Mouse (Mus musculus) kidney, postnatal 0 days (tissue): ENCODE results near the gene Hacd4. TPM values are rescaled to one million over a fixed set of nuclear protein-coding genes. Genes with fewer than 3 reads are reported as not detected.
"Not testable (repeated sequence)": the region's sequence is repeated elsewhere in the genome, so short reads cannot be mapped to it uniquely, and the experiment has no call there.

Experiments used
- ATAC-seq: fragments of 200-750 bp; cut with Nextera tagmentation; replicated peaks from 2 replicates; pipeline ENCODE4 v1.8.0; 2017; ENCODE audit warnings: low read depth, moderate number of reproducible peaks, moderate TSS enrichment, moderate library complexity; ENCODE audit not compliant: low FRiP score
- DNase-seq: peaks from one replicate; pipeline ENCODE4 v3.0.0-alpha.2; 2016; ENCODE audit warnings: low spot score
- H3K27ac ChIP-seq: fragments of 300-500 bp; sonication (generic); 2 replicates; pipeline ENCODE4 v1.5.1; 2014; ENCODE audit warnings: mild to moderate bottlenecking
- H3K27me3 ChIP-seq: fragments of 300-500 bp; sonication (generic); 2 replicates; pipeline ENCODE4 v1.6.1; 2014; ENCODE audit warnings: low read length, mixed read lengths; ENCODE audit not compliant: insufficient read depth
- H3K36me3 ChIP-seq: fragments of 300-500 bp; sonication (generic); 2 replicates; pipeline ENCODE4 v1.6.1; 2014; ENCODE audit warnings: low read length, mixed read lengths; ENCODE audit not compliant: insufficient read depth
- H3K4me1 ChIP-seq: fragments of 300-500 bp; sonication (generic); replicated peaks from 2 replicates; pipeline ENCODE4 v1.6.1; 2014; ENCODE audit warnings: antibody characterized with exemption, low read length, mixed read lengths; ENCODE audit not compliant: insufficient read depth
- H3K4me2 ChIP-seq: fragments of 300-500 bp; sonication (generic); 2 replicates; pipeline ENCODE4 v1.6.1; 2014; ENCODE audit warnings: mild to moderate bottlenecking, low read length, moderate library complexity, mixed read lengths
- H3K4me3 ChIP-seq: fragments of 300-500 bp; sonication (generic); replicated peaks from 2 replicates; pipeline ENCODE4 v1.5.1; 2014; ENCODE audit warnings: low read depth, low read length
- H3K9ac ChIP-seq: fragments of 300-500 bp; sonication (generic); 2 replicates; pipeline ENCODE4 v1.6.1; 2014; ENCODE audit warnings: low read depth, low read length
- H3K9me3 ChIP-seq: fragments of 300-500 bp; sonication (generic); replicated peaks from 2 replicates; pipeline ENCODE4 v1.6.1; 2016; ENCODE audit warnings: low read length, inconsistent platforms, mixed read lengths
- CTCF ChIP-seq: IDR thresholded peaks from 2 replicates; pipeline ENCODE4 v1.5.1; 2016; ENCODE audit warnings: antibody characterized with exemption, low read depth, mild to moderate bottlenecking, moderate library complexity
- WGBS: fragments of 180-500 bp; shearing (Covaris S2); extraction: QIAGEN DNeasy Blood & Tissue Kit; methylation state at CpG from one replicate; pipeline ENCODE4 v1.1.7; 2014; 5-methylcytosine and 5-hydroxymethylcytosine counted together
- polyA plus RNA-seq: library from polyadenylated mRNA; unstranded; fragments of >200 nt; fragmentation: Nextera tagmentation; extraction: Ambion mirVana; gene quantifications from 2 replicates; pipeline ENCODE4 v1.2.1, GENCODE M21; 2015

Gene Hacd4
- polyA plus RNA-seq, 1 experiment from 2014 or later = 37.0 TPM

DNA sequence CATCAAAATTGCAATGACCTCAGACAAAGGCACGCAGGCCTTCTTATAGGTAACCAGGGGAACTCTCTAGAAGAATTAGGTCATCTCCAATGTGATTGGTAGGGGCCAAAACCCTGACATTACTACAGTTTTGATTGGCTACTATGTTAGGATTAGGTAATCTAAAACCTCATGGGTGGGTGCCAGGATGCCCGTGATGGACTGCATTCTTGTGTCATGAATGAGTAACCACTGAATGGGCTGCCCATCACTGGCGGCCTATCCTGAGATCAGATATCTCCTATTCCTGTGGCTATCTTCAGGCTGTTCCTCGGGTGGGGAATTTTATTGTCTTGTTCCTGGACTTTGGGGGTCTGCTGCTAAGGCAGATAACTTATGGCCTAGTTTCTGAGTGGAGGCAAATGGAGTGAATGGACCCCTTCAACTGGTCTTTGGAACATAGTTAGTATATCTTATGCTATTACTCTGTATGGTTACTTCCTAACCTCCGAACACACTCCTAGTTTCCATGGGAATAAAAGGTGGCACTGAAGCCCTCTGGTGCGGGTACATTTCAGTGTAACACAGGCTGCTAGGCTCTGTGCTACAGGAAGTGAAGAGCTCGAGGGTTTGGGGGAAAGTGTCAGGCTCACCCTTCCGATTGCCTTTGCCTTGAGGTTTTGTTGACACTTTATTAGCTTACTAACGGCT lies 38.3 kb downstream of the Hacd4 start:
- Histone ChIP-seq H3K9me3 (no peaks in the 10 kb centered on the region), H3K4me3 (no peak overlapping the region), H3K27me3 (no peaks in the 10 kb centered on the region), H3K4me2 (no peak overlapping the region), H3K27ac (0 out of 2 replicates have a peak overlapping the region, but pooled peaks have one; percentile 8), H3K4me1 (no peaks in the 10 kb centered on the region), H3K9ac (no peak overlapping the region), H3K36me3 (no peaks in the 10 kb centered on the region)
- TF ChIP-seq CTCF = no peak
- WGBS = 47% methylated on average over 9 of the region's 9 CpGs
- ATAC-seq = peak; percentile 94
- DNase-seq = peak; percentile 75

DNA sequence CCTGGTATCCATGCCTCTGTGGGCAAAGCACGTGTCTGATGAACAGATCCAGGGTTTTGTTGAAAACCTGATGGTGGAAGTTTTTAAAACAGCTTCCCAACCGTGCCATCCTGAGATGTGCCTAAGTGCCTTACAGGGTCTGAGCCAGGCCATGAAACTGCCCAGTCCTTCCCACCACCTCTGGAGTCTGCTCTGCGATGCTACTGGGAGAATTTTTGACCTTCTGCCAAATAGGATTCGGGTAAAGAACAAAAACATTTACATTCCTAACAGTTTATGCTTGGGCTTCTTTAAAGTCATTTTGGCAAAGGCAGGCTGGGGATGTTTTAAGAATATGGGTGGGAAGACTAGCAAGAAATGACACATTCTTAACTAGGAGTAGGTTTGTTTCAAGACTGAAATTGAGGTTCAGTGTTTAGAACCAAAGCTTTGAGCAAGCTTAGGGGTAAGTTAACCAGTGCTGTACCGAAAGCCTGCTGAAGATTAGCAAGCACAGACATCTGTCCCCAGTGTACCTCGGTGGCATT lies 41.7 kb downstream of the Hacd4 start:
- Histone ChIP-seq H3K4me1 (no peaks in the 10 kb centered on the region), H3K27ac (no peak overlapping the region), H3K4me3 (no peak overlapping the region), H3K4me2 (no peak overlapping the region), H3K9ac (no peak overlapping the region), H3K9me3 (no peaks in the 10 kb centered on the region), H3K27me3 (no peaks in the 10 kb centered on the region), H3K36me3 (no peaks in the 10 kb centered on the region)
- no peak for TF ChIP-seq CTCF
- DNase-seq (no peak), ATAC-seq (no peak)
- 67% methylated on average over 6 of the region's 6 CpGs for WGBS

DNA sequence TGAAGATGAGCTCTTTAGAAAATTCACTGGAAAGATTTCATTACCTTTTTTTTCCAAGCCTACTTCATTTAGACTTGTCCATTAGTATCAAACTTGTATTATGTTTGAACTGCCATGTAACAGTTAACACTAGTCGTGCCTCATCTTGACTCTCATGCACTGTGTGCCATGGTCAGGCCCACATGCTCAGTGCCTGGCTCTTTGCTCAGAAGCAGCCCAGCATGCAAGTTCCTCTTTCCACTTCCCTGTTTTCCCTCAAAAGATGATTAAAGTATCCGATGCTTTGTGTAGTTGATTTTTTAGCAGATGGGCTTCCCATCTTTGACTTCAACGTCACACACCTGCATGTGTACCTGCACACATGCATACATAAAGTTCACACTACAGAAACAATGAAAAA lies 43.0 kb downstream of the Hacd4 start:
- Histone ChIP-seq H3K4me3 (no peak overlapping the region), H3K27me3 (no peaks in the 10 kb centered on the region), H3K27ac (no peak overlapping the region), H3K9ac (no peak overlapping the region), H3K4me1 (no peaks in the 10 kb centered on the region), H3K4me2 (no peak overlapping the region), H3K9me3 (no peaks in the 10 kb centered on the region), H3K36me3 (no peaks in the 10 kb centered on the region)
- WGBS = 92% methylated on average over 3 of the region's 3 CpGs
- TF ChIP-seq CTCF = no peak
- ATAC-seq (no peak), DNase-seq (no peak)

DNA sequence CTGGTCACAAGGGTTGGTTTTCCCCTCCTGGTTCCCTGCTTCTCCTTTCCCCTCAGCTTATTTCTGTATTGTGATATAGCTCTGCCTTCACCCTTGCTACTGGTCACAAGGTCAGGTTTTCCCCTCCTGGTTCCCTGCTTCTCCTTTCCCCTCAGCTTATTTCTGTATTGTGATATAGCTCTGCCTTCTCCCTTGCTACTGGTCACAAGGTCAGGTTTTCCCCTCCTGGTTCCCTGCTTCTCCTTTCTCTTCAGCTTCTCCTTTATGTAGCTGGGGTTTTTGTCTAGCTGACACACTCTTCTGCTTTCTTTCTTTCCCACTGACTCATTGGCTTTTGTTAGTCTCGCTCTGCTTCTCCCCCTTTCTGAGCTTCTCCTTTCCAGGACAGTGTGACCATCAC lies 48.1 kb downstream of the Hacd4 start:
- H3K36me3 ChIP-seq, H3K9me3 ChIP-seq, ATAC-seq, H3K4me3 ChIP-seq, H3K27ac ChIP-seq, H3K9ac ChIP-seq, H3K27me3 ChIP-seq, H3K4me2 ChIP-seq, H3K4me1 ChIP-seq, DNase-seq: not testable (repeated sequence)
- WGBS = 83% methylated on average over 1 of the region's 1 CpGs

DNA sequence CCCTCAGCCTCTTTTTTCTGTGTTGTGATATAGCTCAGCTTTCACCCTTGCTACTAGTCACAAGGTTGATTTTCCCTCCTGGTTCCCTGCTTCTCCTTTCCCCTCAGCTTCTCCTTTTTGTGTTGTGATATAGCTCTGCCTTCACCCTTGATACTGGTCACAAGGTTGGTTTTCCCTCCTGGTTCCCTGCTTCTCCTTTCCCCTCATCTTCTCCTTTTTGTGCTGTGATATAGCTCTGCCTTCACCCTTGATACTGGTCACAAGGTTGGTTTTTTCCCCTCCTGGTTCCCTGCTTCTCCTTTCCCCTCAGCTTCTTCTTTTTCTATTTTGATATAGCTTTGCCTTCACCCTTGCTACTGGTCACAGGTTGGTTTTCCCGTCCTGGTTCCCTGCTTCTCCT lies 48.7 kb downstream of the Hacd4 start:
- DNase-seq = no peak
- 85% methylated on average over 1 of the region's 1 CpGs for whole genome bisulfite sequencing

DNA sequence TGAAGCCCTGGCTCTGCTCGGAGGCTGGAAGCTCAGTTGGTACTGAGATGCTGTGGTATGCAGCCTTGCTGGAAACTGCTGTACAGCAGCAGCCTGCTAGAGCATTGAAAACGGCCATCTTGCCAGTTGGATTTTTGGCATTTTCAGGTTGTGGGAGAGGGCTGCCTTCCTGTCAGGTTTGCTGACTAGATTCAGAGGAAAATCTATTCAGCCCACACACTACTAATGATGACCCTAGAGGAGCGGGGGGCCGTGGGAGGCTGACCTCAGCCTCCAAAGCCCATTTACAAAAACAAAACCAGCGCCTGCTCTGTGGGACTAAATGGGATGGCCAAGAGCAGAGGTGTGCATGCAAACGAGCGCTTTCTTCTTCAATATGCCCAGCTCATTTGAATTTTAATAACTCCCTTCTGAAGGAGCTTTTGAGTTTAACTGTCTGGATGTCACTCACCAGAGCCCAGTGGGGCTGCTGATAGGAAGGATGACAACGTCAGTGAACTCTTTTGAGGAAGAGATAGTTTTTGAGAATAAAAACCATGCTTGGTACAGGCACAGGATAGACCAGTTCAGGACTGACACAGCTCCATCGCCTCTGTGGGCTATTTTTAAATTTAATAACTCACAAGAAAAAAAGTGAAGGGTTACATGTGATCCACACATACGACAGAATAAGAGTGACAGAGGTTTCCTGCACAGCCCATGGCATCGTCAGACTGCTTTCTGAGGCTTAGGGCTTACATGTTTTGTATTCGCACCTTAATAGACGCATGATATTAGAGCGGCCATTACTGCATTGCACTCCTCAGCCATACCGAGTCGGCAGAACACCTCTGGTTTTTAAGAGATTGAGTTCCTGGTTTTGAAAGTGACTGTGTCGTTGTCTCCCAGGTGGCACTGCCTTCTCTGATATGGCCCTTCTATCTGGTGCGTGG lies 66.2 kb downstream of the Hacd4 start:
- no peak for TF ChIP-seq CTCF
- WGBS = 78% methylated on average over 18 of the region's 18 CpGs
- Histone ChIP-seq H3K4me3 (no peak overlapping the region), H3K4me2 (no peak overlapping the region), H3K36me3 (no peaks in the 10 kb centered on the region), H3K9me3 (no peaks in the 10 kb centered on the region), H3K9ac (no peak overlapping the region), H3K27ac (no peak overlapping the region), H3K27me3 (no peaks in the 10 kb centered on the region), H3K4me1 (no peaks in the 10 kb centered on the region)
- no peak for DNase-seq
- no peak for ATAC-seq

More for the DNA sequence above, 48.7 kb downstream of the Hacd4 start:
- Histone ChIP-seq H3K36me3 (no peaks in the 10 kb centered on the region), H3K9ac (no peak overlapping the region), H3K27me3 (no peaks in the 10 kb centered on the region), H3K27ac (no peak overlapping the region), H3K4me1 (no peaks in the 10 kb centered on the region), H3K4me2 (no peak overlapping the region), H3K4me3 (no peak overlapping the region), H3K9me3 (no peaks in the 10 kb centered on the region)
- TF ChIP-seq CTCF = no peak
- ATAC-seq = no peak
